Mouse (Mus musculus): ENCODE measurements around the gene Ly6g5b. TPM values are rescaled to one million over a fixed set of nuclear protein-coding genes. Genes with fewer than 3 reads are reported as not detected.
"Not testable (repeated sequence)": the region's sequence is repeated elsewhere in the genome, so short reads cannot be mapped to it uniquely, and the experiment has no call there.

Gene Ly6g5b
- polyA plus RNA-seq, 1 experiment from 2014 or later: 0.44 TPM

- Histone ChIP-seq H3K27me3 (ENCODE audit: control insufficient read depth, insufficient read depth, low read length) (no peaks in the 10 kb centered on the region), H3K36me3 (replicated peaks; ENCODE audit: control insufficient read depth, insufficient read depth) (peaks cover 19% of the 10 kb centered on the region; the same call in 1 of the 2 replicates), H3K9me3 (ENCODE audit: control insufficient read depth, low read length) (no peaks in the 10 kb centered on the region), H3K9ac (no peak within 1 kb of the TSS), H3K27ac (no peak within 1 kb of the TSS), H3K4me2 (replicated peaks) (no peak within 1 kb of the TSS), H3K4me3 (replicated peaks; ENCODE audit: low read length) (no peak within 1 kb of the TSS), H3K4me1 (replicated peaks; ENCODE audit: control insufficient read depth, insufficient read depth, low read length) (peaks cover 13% of the 10 kb centered on the region)
- WGBS: 84% methylated on average over 15 of the region's 15 CpGs
- ATAC-seq (ENCODE audit: low FRiP score): no peak
- no peak for DNase-seq (ENCODE audit: low spot score)
Observed at GRCm38 (mm10) chr17:35131500-35132173, 16.4 kb upstream of the Ly6g5b start, which contains the start of gene Apom. Gene Apom (minus strand): TSS chr17:35132050.

- no peak overlapping the region for H3K9ac ChIP-seq
Observed at GRCm38 (mm10) chr17:35131038-35131437, 15.8 kb upstream of the Ly6g5b start.

DNA sequence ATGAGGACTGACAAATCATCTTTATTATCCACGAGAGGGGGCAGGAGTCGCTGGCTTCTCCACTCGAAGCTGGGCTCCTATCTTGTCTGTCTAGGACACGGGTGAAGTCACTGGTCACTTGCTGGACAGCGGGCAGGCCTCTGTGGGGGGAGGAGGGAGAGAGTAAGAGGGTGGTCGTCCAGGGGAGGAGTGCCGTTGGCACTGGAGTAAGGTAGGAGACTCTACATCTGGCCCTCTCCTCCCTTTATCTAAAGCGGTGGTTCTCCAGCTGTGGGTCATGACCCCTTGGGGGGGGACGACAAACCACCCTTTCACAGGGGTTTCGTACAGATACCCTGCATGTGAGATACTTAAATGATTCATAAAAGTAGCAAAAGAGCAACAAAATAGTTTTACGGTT lies 13.8 kb upstream of the Ly6g5b start:
- Histone ChIP-seq H3K36me3 (replicated peaks; ENCODE audit: control insufficient read depth, insufficient read depth) (peaks cover 30% of the 10 kb centered on the region), H3K4me2 (replicated peaks) (no peak overlapping the region), H3K9me3 (ENCODE audit: control insufficient read depth, low read length) (no peaks in the 10 kb centered on the region), H3K27ac (no peak overlapping the region), H3K4me3 (replicated peaks; ENCODE audit: low read length) (no peak overlapping the region), H3K4me1 (replicated peaks; ENCODE audit: control insufficient read depth, insufficient read depth, low read length) (peaks cover 9% of the 10 kb centered on the region), H3K9ac (no peak overlapping the region), H3K27me3 (ENCODE audit: control insufficient read depth, insufficient read depth, low read length) (no peaks in the 10 kb centered on the region)
- 73% methylated on average over 11 of the region's 11 CpGs for WGBS
- DNase-seq (ENCODE audit: low spot score): no peak
- ATAC-seq (ENCODE audit: low FRiP score): no peak

More at GRCm38 (mm10) chr17:35131038-35131437, 15.8 kb upstream of the Ly6g5b start:
- 87% methylated on average over 8 of the region's 8 CpGs for WGBS
- no peak overlapping the region for H3K27ac ChIP-seq
- H3K4me3 ChIP-seq (replicated peaks; ENCODE audit: low read length): no peak overlapping the region
- H3K27me3 ChIP-seq (ENCODE audit: control insufficient read depth, insufficient read depth, low read length): no peaks in the 10 kb centered on the region
- no peak for DNase-seq (ENCODE audit: low spot score)
- peaks cover 19% of the 10 kb centered on the region; the same call in 1 of the 2 replicates for H3K36me3 ChIP-seq (replicated peaks; ENCODE audit: control insufficient read depth, insufficient read depth)
- no peaks in the 10 kb centered on the region for H3K9me3 ChIP-seq (ENCODE audit: control insufficient read depth, low read length)
- H3K4me1 ChIP-seq (replicated peaks; ENCODE audit: control insufficient read depth, insufficient read depth, low read length): peaks cover 9% of the 10 kb centered on the region
- H3K4me2 ChIP-seq (replicated peaks): no peak overlapping the region
- ATAC-seq (ENCODE audit: low FRiP score): no peak

GRCm38 (mm10) chr17:35127017-35127416 lies 11.8 kb upstream of the Ly6g5b start:
- Histone ChIP-seq H3K4me2 (replicated peaks) (peak overlapping the region; percentile 53), H3K27ac (no peak overlapping the region), H3K9ac (peak overlapping the region; percentile 80), H3K27me3 (ENCODE audit: control insufficient read depth, insufficient read depth, low read length) (no peaks in the 10 kb centered on the region), H3K9me3 (ENCODE audit: control insufficient read depth, low read length) (no peaks in the 10 kb centered on the region), H3K4me1 (replicated peaks; ENCODE audit: control insufficient read depth, insufficient read depth, low read length) (peaks cover 15% of the 10 kb centered on the region), H3K36me3 (replicated peaks; ENCODE audit: control insufficient read depth, insufficient read depth) (peaks cover 39% of the 10 kb centered on the region), H3K4me3 (replicated peaks; ENCODE audit: low read length) (peak overlapping the region; percentile 54)
- no peak for DNase-seq (ENCODE audit: low spot score)
- no peak for ATAC-seq (ENCODE audit: low FRiP score)
- 70% methylated on average over 13 of the region's 13 CpGs for WGBS

GRCm38 (mm10) chr17:35126206-35126611 lies 11.0 kb upstream of the Ly6g5b start, which contains the start of gene D17H6S53E:
Gene D17H6S53E (plus strand): TSS chr17:35126373.
- H3K9me3 ChIP-seq (ENCODE audit: control insufficient read depth, low read length): no peaks in the 10 kb centered on the region
- peak within 1 kb of the TSS; percentile 53 for H3K4me2 ChIP-seq (replicated peaks)
- H3K4me3 ChIP-seq (replicated peaks; ENCODE audit: low read length): peak within 1 kb of the TSS; percentile 54
- peaks cover 39% of the 10 kb centered on the region for H3K36me3 ChIP-seq (replicated peaks; ENCODE audit: control insufficient read depth, insufficient read depth)
- peak within 1 kb of the TSS; percentile 71 for H3K27ac ChIP-seq
- H3K4me1 ChIP-seq (replicated peaks; ENCODE audit: control insufficient read depth, insufficient read depth, low read length): peaks cover 15% of the 10 kb centered on the region
- peak; percentile 70 for DNase-seq (ENCODE audit: low spot score)
- peak within 1 kb of the TSS; percentile 80 for H3K9ac ChIP-seq
- under 1% methylated on average over 36 of the region's 36 CpGs for WGBS
- peak; percentile 48 for ATAC-seq (ENCODE audit: low FRiP score)
- H3K27me3 ChIP-seq (ENCODE audit: control insufficient read depth, insufficient read depth, low read length): no peaks in the 10 kb centered on the region

DNA sequence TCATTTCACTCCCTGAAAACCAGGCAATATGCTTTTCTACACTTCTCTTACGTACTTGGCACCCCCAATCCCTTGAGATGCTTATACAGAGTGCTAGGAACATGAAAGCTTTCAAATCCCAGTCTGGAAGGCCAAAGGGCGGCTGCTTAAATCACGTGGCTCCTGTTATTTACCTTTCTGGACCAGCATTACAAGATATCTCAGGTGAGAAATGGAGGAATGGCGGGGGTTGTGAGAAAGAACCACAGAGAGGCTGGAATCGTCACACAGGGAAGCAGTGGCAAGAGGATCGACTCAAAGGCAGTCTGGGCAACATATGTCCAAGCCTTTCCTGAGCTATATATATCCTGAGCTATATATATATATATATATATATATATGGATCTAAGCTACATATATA lies 10.3 kb upstream of the Ly6g5b start:
- peak overlapping the region; percentile 80 for H3K9ac ChIP-seq
- peaks cover 17% of the 10 kb centered on the region for H3K4me1 ChIP-seq (replicated peaks; ENCODE audit: control insufficient read depth, insufficient read depth, low read length)
- WGBS: 29% methylated on average over 6 of the region's 6 CpGs
- no peaks in the 10 kb centered on the region for H3K9me3 ChIP-seq (ENCODE audit: control insufficient read depth, low read length)
- H3K4me3 ChIP-seq (replicated peaks; ENCODE audit: low read length): peak overlapping the region; percentile 54
- peak overlapping the region; percentile 71; the same call in 1 of the 2 replicates for H3K27ac ChIP-seq
- no peaks in the 10 kb centered on the region for H3K27me3 ChIP-seq (ENCODE audit: control insufficient read depth, insufficient read depth, low read length)
- no peak for DNase-seq (ENCODE audit: low spot score)
- no peak for ATAC-seq (ENCODE audit: low FRiP score)
- H3K36me3 ChIP-seq (replicated peaks; ENCODE audit: control insufficient read depth, insufficient read depth): peaks cover 36% of the 10 kb centered on the region
- peak overlapping the region; percentile 53 for H3K4me2 ChIP-seq (replicated peaks)

- DNase-seq (ENCODE audit: low spot score): no peak
- H3K9ac ChIP-seq: no peak overlapping the region
- no peaks in the 10 kb centered on the region for H3K9me3 ChIP-seq (ENCODE audit: control insufficient read depth, low read length)
- no peak overlapping the region for H3K4me3 ChIP-seq (replicated peaks; ENCODE audit: low read length)
- H3K4me2 ChIP-seq (replicated peaks): peak overlapping the region; percentile 53; the same call in 1 of the 2 replicates
- ATAC-seq (ENCODE audit: low FRiP score): no peak
- 100% methylated on average over 1 of the region's 1 CpGs for WGBS
- peaks cover 31% of the 10 kb centered on the region for H3K36me3 ChIP-seq (replicated peaks; ENCODE audit: control insufficient read depth, insufficient read depth)
- H3K4me1 ChIP-seq (replicated peaks; ENCODE audit: control insufficient read depth, insufficient read depth, low read length): peaks cover 22% of the 10 kb centered on the region
- no peak overlapping the region for H3K27ac ChIP-seq
- no peaks in the 10 kb centered on the region for H3K27me3 ChIP-seq (ENCODE audit: control insufficient read depth, insufficient read depth, low read length)
Observed at GRCm38 (mm10) chr17:35125081-35125480, 9.9 kb upstream of the Ly6g5b start.

- not testable (repeated sequence) for H3K27ac ChIP-seq; ATAC-seq (ENCODE audit: low FRiP score); DNase-seq (ENCODE audit: low spot score); H3K9ac ChIP-seq; H3K4me3 ChIP-seq (replicated peaks; ENCODE audit: low read length); H3K9me3 ChIP-seq (ENCODE audit: control insufficient read depth, low read length); H3K4me2 ChIP-seq (replicated peaks); H3K27me3 ChIP-seq (ENCODE audit: control insufficient read depth, insufficient read depth, low read length)
- WGBS: 95% methylated on average over 12 of the region's 12 CpGs
- peaks cover 30% of the 10 kb centered on the region for H3K36me3 ChIP-seq (replicated peaks; ENCODE audit: control insufficient read depth, insufficient read depth)
- peaks cover 25% of the 10 kb centered on the region for H3K4me1 ChIP-seq (replicated peaks; ENCODE audit: control insufficient read depth, insufficient read depth, low read length)
Observed at GRCm38 (mm10) chr17:35124261-35124896, 9.2 kb upstream of the Ly6g5b start.

- H3K4me3 ChIP-seq (replicated peaks; ENCODE audit: low read length); DNase-seq (ENCODE audit: low spot score); H3K27me3 ChIP-seq (ENCODE audit: control insufficient read depth, insufficient read depth, low read length); H3K27ac ChIP-seq; ATAC-seq (ENCODE audit: low FRiP score); H3K9ac ChIP-seq; H3K9me3 ChIP-seq (ENCODE audit: control insufficient read depth, low read length); H3K4me2 ChIP-seq (replicated peaks): not testable (repeated sequence)
- H3K4me1 ChIP-seq (replicated peaks; ENCODE audit: control insufficient read depth, insufficient read depth, low read length): peaks cover 25% of the 10 kb centered on the region
- 92% methylated on average over 9 of the region's 9 CpGs for WGBS
- peaks cover 34% of the 10 kb centered on the region for H3K36me3 ChIP-seq (replicated peaks; ENCODE audit: control insufficient read depth, insufficient read depth)
Observed at GRCm38 (mm10) chr17:35123287-35123686, 8.1 kb upstream of the Ly6g5b start.

All from hindbrain, embryonic 14.5 days (tissue).